Mouse (Mus musculus): ENCODE results near the gene Scrn1.

Gene Scrn1

GRCm38 (mm10) chr6:54528666-54529065 lies 37.6 kb downstream of the Scrn1 start:
- DNase-seq = no peak

DNA sequence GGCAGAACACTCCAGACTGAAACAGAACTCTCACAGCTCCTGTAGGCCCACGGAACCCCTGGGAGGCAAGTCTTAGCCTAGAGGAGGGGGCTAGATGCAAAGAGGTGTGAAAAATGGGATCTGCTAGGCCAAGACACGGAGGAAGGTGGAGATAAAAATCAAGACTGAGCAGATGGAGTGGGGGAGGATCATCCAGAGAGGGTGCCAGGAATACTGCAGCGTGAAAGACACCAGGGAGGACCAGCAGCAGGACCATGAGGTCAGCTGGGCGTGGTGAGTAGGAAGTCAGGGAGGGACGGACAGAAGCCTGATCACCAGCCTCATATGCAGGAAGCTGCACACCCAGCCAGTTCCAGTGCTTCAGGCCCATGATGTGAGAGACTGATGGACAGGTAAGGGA lies 47.5 kb downstream of the Scrn1 start:
- no peak for DNase-seq

- DNase-seq = no peak
Observed at GRCm38 (mm10) chr6:54516512-54517134, 49.7 kb downstream of the Scrn1 start.

DNA sequence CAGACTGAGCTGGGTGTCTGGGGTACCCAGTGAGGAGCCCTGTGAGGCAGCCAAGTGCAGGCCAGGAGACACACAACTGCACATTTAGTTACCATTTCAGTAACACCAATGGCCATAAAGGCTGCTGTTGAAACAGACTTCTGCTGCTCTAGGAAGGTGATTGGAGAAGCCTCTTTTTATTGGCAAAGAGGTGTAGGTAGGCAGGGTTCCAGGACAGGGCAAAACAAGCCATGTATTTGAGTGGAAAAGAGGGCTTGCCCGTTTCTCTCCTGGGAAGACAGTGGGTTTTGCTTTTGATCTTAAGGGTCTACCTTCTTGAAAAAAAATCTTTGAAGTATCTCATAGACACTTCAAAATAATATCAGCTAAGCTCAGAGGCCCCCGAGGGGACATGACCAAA lies 54.0 kb downstream of the Scrn1 start:
- no peak for DNase-seq

DNA sequence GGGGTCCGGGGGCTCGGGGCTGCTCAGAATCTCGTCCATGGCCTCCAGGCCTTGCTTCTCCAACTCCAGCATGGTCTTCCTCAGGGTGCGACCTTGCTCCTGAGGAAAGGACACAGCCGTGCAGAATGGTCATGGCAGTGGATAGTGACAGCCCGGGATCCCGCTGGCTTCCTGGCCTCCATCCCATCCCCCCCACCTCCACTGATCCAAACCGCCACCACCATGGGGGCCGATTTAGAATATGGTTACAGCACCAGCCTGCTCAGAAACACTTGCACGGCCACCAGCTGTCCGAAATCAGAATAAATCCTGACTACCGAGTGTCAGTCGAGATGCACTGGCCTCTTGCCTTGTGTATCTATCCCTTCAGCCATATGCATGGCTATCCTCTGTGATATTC lies 57.0 kb downstream of the Scrn1 start:
- no peak for DNase-seq

DNA sequence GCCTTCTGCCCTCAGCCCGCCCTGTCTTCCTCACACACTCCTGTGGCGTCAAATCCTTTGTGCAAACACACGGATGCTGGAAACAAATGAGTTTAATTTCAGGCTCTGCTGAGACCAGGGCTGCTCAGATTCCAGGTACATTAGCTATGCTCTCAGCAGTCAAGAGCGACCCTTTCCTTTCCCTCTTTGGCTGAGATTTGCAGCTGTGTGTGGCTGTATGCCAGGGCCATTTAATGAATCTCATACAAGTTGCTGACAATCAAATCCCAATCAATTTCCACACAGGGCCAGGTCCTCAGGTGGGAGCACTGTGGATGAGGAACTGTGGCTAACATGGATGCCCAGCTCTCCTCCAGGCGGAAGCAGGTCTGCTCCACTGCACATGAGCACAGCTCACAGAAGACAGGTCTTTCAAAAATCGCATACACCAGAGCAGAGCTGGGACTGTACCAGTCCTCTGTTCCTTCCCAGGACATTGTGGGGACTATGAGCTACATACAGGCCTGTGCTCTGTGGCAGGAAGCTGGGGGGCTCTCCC lies 58.0 kb downstream of the Scrn1 start:
- DNase-seq = no peak

DNA sequence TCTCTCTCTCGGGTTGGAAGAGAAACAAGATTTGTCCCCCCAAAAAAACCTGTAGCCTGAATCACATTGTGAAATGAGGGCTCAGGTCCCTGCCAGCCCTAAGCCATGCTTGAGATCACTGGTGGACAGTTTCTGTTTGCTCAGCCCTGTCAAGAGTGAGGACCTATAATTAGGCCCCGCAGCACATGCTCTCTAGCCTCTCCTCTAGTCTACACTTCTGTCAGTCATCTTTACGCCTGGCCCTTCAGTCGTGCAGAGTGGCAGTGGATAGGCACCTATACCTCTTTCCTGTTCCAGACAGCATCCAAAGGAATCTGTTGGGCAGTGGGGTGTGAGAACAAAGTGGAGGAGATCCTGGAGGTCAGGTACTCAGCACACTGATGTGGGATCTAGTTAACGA lies 58.5 kb downstream of the Scrn1 start:
- no peak for DNase-seq

- DNase-seq = peak; percentile 65
Observed at GRCm38 (mm10) chr6:54507002-54507401, 59.3 kb downstream of the Scrn1 start.

GRCm38 (mm10) chr6:54506318-54506717 lies 60.0 kb downstream of the Scrn1 start:
- no peak for DNase-seq

DNA sequence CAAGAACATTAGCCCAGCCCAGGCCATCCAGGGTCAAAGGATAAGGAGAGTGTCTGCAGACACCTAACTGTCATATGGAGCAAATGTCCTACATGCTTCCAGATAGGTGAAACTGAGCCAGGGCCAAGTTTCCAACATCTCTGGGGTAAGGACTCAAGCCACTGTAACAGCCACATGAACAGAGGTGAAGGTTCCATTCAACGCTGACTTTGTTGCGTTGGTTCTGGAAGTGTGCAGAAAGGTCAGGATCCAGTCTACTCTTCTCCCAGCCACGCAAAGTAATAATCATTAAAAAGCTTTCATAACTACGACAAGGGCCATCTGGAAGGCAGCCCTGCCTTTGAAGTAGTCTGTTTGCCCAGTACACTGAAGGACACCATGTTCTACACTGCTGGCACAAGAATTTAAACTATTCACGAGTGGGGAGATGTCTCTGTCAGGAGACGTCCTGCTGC lies 63.6 kb downstream of the Scrn1 start:
- DNase-seq = no peak

- DNase-seq = no peak
Observed at GRCm38 (mm10) chr6:54496214-54496613, 70.1 kb downstream of the Scrn1 start.

DNA sequence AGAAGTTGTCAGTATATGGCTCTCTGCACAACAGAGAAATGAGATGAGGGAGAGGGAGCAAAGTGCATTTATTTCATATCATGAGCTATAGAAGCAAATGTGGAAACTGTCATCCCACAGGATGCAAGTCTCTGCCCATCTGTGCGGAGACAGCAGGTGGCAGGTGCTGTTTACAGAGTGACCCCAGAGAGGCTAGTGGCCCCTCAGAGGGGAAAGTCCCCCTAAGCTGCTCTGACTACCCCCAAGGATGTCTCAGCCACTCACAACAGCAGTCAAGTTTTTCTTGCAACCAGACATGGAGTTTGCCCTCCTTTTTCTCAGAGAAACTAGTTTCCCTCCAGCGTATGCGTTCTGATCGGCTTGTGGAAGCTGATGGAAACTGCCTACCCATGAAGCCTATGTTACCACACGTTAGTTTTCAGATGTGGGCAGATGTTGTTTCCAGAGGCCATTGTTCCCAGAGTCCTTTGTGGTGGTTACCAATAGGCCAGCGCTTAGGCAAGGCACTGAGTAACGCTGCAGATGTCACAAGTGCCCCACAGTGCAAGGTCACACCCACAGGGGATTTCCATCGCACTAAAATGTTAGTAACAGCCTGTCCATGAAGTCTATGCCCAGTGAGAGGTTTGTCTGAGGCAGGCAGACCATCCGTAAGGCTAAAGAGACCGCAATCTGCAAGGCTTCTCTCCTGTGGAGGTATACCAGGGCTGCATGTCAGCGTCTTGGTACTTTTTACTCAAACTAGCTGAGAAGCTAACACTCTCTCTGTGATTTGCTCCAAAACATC lies 71.5 kb downstream of the Scrn1 start:
- DNase-seq = no peak

DNA sequence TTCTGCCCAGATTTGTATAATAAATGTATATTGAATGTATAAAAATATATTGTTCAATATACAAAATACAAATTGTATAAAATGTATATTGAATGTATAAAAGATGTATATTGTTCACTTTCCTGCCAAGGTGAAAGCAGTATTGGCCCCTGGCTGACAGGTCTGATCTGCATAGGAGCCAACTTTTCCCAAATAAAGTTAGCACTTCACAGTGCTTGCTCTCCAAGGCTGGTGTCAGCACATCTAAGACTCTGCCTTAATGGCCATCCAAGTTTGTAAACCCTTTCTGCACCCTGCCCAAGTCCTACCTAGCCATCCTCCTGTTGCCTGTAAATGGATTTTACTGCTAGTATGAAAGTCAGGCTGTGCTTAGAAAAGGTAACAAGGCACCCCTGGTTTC lies 72.2 kb downstream of the Scrn1 start:
- no peak for DNase-seq

GRCm38 (mm10) chr6:54491074-54491473 lies 75.2 kb downstream of the Scrn1 start:
- no peak for DNase-seq

GRCm38 (mm10) chr6:54485973-54486569 lies 80.2 kb downstream of the Scrn1 start:
- no peak for DNase-seq

DNA sequence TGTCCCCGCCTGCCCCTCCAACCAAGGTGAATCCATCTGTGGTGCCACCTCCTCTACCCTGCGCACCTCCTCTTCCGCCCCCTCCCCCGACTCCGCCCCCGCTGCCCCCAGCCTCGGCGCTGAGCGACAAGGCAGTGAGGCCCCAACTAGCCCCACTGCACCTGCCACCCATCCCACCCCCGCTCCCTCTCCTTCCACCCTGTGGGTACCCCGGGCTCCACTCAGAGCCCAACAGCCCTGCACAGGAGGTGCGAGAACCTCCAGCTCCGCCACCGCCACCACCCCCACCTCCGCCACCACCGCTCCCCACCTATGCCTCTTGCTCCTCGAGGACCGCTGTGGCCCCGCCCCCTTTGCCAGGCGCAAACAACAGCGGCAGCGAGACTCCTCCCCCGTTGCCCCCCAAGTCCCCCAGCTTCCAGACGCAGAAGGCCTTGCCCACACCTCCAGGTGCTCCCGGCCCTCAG lies 80.8 kb downstream of the Scrn1 start:
- no peak for DNase-seq

GRCm38 (mm10) chr6:54485000-54485399 lies 81.3 kb downstream of the Scrn1 start:
- peak; percentile 12 for DNase-seq

- no peak for DNase-seq
Observed at GRCm38 (mm10) chr6:54481390-54482112, 84.7 kb downstream of the Scrn1 start.

- DNase-seq = peak; percentile 44
Observed at GRCm38 (mm10) chr6:54478646-54479324, 87.5 kb downstream of the Scrn1 start.

DNA sequence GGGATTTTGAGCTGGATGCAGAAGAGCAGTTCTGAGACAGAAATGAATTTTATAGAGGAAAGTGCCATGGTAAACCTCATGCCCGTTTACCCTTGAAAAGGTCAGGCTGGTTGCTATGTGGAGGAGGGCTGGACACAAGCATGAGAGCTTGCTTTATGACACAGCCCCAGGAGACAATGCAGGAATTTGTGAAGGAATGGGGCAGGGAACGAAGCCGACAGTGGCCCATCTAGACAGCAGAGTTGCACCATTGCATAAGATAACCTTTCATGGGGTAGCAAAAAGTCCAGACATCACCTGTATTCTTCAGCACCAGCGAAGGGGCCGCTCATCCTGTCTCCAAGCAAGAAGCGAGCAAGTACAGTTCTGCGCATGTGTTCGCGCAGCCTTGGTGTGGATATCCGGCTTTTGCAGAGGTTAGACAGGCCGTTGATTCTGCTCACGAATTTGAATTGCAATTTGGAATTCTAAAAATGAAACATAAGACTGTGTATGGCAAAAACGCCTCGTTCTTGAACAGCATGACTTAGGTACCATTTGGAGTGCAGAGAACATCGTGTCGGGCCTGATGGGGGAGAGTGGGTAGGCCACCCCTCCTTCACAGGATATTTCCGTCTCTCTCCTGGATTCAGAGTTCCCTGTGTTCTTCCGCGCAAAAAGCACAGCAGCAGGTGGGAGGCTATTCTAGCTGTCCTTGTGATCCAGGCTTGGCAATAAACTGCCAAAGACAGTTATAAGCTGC lies 90.2 kb downstream of the Scrn1 start:
- DNase-seq = no peak

DNA sequence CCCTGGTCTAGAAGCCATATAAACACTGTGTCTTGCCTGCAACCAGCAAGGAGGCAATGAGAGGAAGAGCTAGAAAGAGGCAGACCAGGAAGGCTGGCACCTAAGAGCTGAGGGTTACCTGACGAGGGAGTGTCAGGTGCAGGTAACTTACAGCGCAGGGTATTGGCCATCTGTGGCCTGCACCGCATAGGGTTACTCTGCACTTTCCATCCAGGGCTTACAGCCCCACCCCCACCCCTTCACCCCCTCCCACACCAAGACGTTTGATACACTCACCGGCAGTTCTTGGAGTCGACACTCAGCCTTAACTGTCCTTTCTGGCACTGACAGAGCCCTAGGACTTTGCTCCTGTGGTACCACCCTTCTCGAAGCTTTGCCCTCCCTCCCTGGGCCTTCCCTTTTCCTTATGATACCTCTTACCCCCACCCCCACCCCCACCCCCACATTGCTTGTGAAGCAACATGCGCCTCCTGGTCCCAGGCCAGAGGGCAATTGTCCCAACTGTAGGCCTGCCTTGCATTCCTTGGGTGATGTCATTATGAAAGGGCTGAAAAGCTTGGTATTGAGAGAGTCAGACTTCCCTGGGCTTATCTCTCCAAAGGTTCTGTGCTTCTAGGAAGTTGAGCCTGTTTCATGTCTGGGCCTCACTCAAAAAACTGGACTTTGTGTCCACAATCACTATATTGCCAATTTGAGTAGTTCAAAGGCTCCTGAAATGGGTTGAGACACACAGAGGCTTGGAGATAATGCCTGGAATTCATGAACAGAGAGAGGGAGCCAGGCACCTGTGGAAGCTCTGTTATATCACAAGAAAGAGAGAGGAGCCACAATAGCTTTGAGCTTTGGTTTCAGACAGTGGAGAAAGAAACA lies 93.2 kb downstream of the Scrn1 start:
- DNase-seq = no peak

All from kidney, postnatal 14 days (tissue).